Mouse (Mus musculus) lung, adult 2 months (tissue): ENCODE data around the gene Rgs11.

Experiments used
- CTCF ChIP-seq: fragments of 200-500 bp; IDR thresholded peaks from 2 replicates; pipeline ENCODE4 v1.5.1; 2011; ENCODE audit warnings: mild to moderate bottlenecking, low read length, control low read depth; ENCODE audit not compliant: insufficient read depth
- POLR2A ChIP-seq: fragments of 200-500 bp; IDR thresholded peaks from 2 replicates; pipeline ENCODE4 v1.6.1; 2011; ENCODE audit warnings: low read depth, mild to moderate bottlenecking, control low read depth, low read length, borderline replicate concordance; ENCODE audit errors: extremely low read depth

DNA sequence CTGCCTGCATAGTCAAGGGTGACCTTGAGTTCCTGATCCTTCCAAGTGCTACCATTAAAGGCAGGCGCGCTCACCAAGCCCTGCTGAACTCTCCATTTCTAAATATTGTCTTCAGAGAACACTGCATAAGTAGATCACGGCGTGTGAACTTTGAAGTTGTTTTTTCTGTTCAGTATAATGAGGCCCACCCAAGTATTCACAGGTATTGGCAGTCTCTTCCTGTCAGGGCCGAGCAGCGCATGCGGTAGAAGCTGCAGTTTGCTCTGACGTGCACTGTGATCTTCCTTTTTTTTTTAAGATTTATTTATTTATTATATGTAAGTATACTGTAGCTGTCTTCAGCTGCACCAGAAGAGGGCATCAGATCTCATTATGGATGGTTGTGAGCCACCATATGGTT lies 31.6 kb downstream of the Rgs11 start:
- no peak for TF ChIP-seq CTCF
- TF ChIP-seq POLR2A, result no peak
